Mouse (Mus musculus): Measurements from ENCODE around the gene Olfr1326-ps1. TPM values are rescaled to one million over a fixed set of nuclear protein-coding genes. Genes with fewer than 3 reads are reported as not detected.

The Olfr1326-ps1 gene
- polyA plus RNA-seq (2015; fragmentation: Nextera tagmentation; extraction: Ambion mirVana) = not detected in 2 replicates

- no peaks in the 10 kb centered on the region for H3K4me1 ChIP-seq
Observed at GRCm38 (mm10) chrX:74574788-74575187, at the start of gene Olfr1326-ps1. TSS of gene Olfr1326-ps1 (minus strand) at chrX:74574888.

GRCm38 (mm10) chrX:74592379-74592778 lies 17.7 kb upstream of the Olfr1326-ps1 start, which contains the start of gene Olfr1325:
TSS of gene Olfr1325 (plus strand) at chrX:74592679.
- H3K4me1 ChIP-seq = no peaks in the 10 kb centered on the region
- no peak within 1 kb of the TSS for H3K4me3 ChIP-seq (replicated peaks)
- no peaks in the 10 kb centered on the region for H3K9me3 ChIP-seq (replicated peaks)
- H3K4me2 ChIP-seq = no peak within 1 kb of the TSS
- H3K36me3 ChIP-seq = no peaks in the 10 kb centered on the region
- H3K27ac ChIP-seq = no peak within 1 kb of the TSS
- ATAC-seq (replicated peaks; ENCODE audit: low FRiP score) = no peak
- no peak within 1 kb of the TSS for H3K9ac ChIP-seq
- 84% methylated on average over 2 of the region's 2 CpGs for WGBS
- no peaks in the 10 kb centered on the region for H3K27me3 ChIP-seq

More at GRCm38 (mm10) chrX:74574788-74575187, at the start of gene Olfr1326-ps1:
- no peak within 1 kb of the TSS for H3K4me2 ChIP-seq
- no peaks in the 10 kb centered on the region for H3K27me3 ChIP-seq
- H3K4me3 ChIP-seq (replicated peaks) = no peak within 1 kb of the TSS
- no peak within 1 kb of the TSS for H3K27ac ChIP-seq
- ATAC-seq (replicated peaks; ENCODE audit: low FRiP score) = no peak
- H3K36me3 ChIP-seq = no peaks in the 10 kb centered on the region
- no peaks in the 10 kb centered on the region for H3K9me3 ChIP-seq (replicated peaks)
- H3K9ac ChIP-seq = no peak within 1 kb of the TSS

Other genes with a start within 250 kb of the Olfr1326-ps1 start
- gene Plxna3, start 245.8 kb downstream of the Olfr1326-ps1 start, polyA plus RNA-seq (2015; fragmentation: Nextera tagmentation; extraction: Ambion mirVana) = 11.4 and 17.0 TPM in 2 replicates
- gene Lage3, start 221.3 kb downstream of the Olfr1326-ps1 start, polyA plus RNA-seq (2015; fragmentation: Nextera tagmentation; extraction: Ambion mirVana) = 123 and 126 TPM in 2 replicates
- 68.4 and 76.0 TPM in 2 replicates for gene Ubl4a, start 201.7 kb downstream of the Olfr1326-ps1 start, polyA plus RNA-seq (2015; fragmentation: Nextera tagmentation; extraction: Ambion mirVana)
- 19.7 and 22.1 TPM in 2 replicates for gene Slc10a3, start 201.5 kb downstream of the Olfr1326-ps1 start, polyA plus RNA-seq (2015; fragmentation: Nextera tagmentation; extraction: Ambion mirVana)
- gene Fam3a, start 181.6 kb downstream of the Olfr1326-ps1 start, polyA plus RNA-seq (2015; fragmentation: Nextera tagmentation; extraction: Ambion mirVana) = 38.9 and 40.2 TPM in 2 replicates
- gene Ikbkg, start 181.6 kb downstream of the Olfr1326-ps1 start, polyA plus RNA-seq (2015; fragmentation: Nextera tagmentation; extraction: Ambion mirVana) = 19.9 and 21.0 TPM in 2 replicates
- gene G6pdx, start 145.7 kb downstream of the Olfr1326-ps1 start, polyA plus RNA-seq (2015; fragmentation: Nextera tagmentation; extraction: Ambion mirVana) = 45.7 and 49.2 TPM in 2 replicates
- not detected in 2 replicates for gene Gm6880, start 93.5 kb downstream of the Olfr1326-ps1 start, polyA plus RNA-seq (2015; fragmentation: Nextera tagmentation; extraction: Ambion mirVana)
- not detected in 2 replicates for gene Olfr1325, start 17.8 kb upstream of the Olfr1326-ps1 start, polyA plus RNA-seq (2015; fragmentation: Nextera tagmentation; extraction: Ambion mirVana)
- gene Gm5640, start 70.7 kb upstream of the Olfr1326-ps1 start, polyA plus RNA-seq (2015; fragmentation: Nextera tagmentation; extraction: Ambion mirVana) = not detected in 2 replicates
- not detected in 2 replicates for gene Gm6890, start 166.0 kb upstream of the Olfr1326-ps1 start, polyA plus RNA-seq (2015; fragmentation: Nextera tagmentation; extraction: Ambion mirVana)

All from kidney, embryonic 15.5 days (tissue).